Mouse (Mus musculus): ENCODE measurements around the gene Kcnk5. TPM values are rescaled to one million over a fixed set of nuclear protein-coding genes. Genes with fewer than 3 reads are reported as not detected.

Gene Kcnk5
- polyA plus RNA-seq, 1 experiment from 2014 or later, result 9.1 TPM

DNA sequence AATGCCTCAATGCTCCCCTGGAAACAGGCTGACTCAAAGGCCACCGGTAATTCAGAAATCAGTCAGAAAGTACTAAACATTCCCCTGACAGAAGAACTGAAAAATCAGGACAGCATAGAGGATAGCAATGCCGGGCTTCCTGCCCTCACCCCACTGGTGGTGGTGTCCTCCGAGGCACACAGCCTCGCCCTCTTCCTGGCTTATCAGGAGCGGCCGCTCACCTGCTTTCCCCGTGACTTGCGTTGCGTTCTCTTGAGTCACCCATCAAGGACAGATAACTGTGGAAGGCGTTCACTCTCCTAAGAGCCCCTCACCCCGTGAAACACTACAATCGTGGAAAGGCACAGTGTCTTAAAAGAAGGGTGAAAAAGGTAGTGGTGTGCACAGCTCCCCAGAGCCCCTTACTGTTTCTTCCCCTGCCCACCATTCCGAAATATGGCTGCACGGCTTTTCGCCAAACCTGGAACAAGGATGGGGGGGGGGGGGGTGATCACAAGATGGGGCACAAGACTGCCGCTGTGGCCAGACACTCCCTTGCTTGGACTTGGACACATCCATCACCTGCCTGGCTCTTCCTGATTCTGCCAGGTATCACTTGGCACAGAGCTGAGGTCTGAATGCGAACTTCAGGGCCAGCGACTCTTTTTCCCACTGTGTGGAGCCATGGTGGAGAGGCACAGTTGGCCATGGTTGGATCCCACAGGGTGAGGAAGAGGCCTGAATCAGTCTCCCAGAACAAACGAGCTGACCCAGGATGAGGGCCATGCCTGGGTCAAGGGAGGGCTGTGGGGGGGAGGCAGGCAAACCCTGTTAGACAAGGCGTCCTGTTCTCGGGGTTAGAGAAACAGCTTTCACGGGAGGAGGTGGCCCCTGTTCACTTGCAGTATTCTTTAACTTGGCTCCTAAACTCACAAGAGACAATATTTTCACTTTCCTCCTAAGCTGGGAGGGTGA, 32.2 kb downstream of the Kcnk5 start:
- Histone ChIP-seq H3K4me3 (ENCODE audit: low read depth, low read length) (no peak overlapping the region), H3K9ac (ENCODE audit: low read length) (no peak overlapping the region), H3K4me1 (ENCODE audit: control insufficient read depth, insufficient read depth, low read length) (peaks cover 4% of the 10 kb centered on the region; the same call in 1 of the 2 replicates), H3K27me3 (ENCODE audit: control insufficient read depth, insufficient read depth, low read length) (no peaks in the 10 kb centered on the region), H3K27ac (ENCODE audit: low read depth, low read length) (no peak overlapping the region), H3K9me3 (ENCODE audit: control insufficient read depth, low read length) (no peaks in the 10 kb centered on the region), H3K4me2 (ENCODE audit: low read depth) (no peak overlapping the region), H3K36me3 (ENCODE audit: control insufficient read depth, insufficient read depth, low read length) (no peaks in the 10 kb centered on the region)
- ATAC-seq (ENCODE audit: insufficient read depth, low FRiP score, low TSS enrichment), result no peak
- DNase-seq (ENCODE audit: low spot score), result no peak
- 91% methylated on average over 22 of the region's 22 CpGs for WGBS

DNA sequence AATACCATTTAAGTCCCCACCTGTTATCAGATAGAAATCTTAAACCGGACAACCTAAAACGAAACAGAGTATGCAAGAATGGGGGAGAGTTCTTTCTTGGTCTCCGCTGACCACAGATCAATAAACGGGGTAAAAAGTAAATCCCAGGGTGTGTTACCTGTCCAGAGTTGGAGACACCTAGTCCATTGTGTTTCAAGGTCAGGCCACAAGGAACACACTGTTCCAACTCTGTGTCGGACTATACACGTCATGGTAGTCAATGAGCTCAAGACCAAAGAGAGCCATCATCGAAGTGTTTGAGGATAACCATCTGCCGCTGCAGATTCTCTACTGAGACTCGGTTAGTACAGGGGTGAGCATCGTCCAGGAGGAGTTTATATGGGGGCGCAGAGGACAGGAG, 33.1 kb downstream of the Kcnk5 start:
- Histone ChIP-seq H3K4me1 (ENCODE audit: control insufficient read depth, insufficient read depth, low read length) (peaks cover 4% of the 10 kb centered on the region; the same call in 1 of the 2 replicates), H3K4me3 (ENCODE audit: low read depth, low read length) (no peak overlapping the region), H3K9ac (ENCODE audit: low read length) (no peak overlapping the region), H3K4me2 (ENCODE audit: low read depth) (no peak overlapping the region), H3K36me3 (ENCODE audit: control insufficient read depth, insufficient read depth, low read length) (no peaks in the 10 kb centered on the region), H3K27ac (ENCODE audit: low read depth, low read length) (no peak overlapping the region), H3K27me3 (ENCODE audit: control insufficient read depth, insufficient read depth, low read length) (no peaks in the 10 kb centered on the region), H3K9me3 (ENCODE audit: control insufficient read depth, low read length) (no peaks in the 10 kb centered on the region)
- WGBS, result 94% methylated on average over 11 of the region's 11 CpGs
- ATAC-seq (ENCODE audit: insufficient read depth, low FRiP score, low TSS enrichment) (no peak), DNase-seq (ENCODE audit: low spot score) (no peak)

DNA sequence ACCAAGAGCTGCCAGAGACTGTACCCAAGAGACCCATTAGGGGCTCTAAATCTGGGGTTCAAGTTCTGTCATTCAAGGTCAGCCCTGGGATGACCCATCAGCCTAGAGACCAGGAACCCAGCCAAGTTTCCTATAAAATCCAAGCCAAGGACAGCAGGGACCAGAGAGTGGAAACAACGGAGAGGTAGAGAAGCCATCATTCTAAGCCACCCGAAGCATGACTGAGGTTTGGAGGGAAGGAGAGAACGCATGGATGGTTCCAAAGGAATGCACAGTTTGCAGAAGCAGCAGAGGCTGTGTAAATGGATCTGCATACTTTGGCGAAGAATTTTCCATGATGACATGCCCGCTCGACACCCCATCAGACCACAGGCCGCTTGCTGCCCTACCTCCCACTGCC, 33.8 kb downstream of the Kcnk5 start:
- Histone ChIP-seq H3K36me3 (ENCODE audit: control insufficient read depth, insufficient read depth, low read length) (no peaks in the 10 kb centered on the region), H3K9me3 (ENCODE audit: control insufficient read depth, low read length) (no peaks in the 10 kb centered on the region), H3K4me3 (ENCODE audit: low read depth, low read length) (no peak overlapping the region), H3K4me1 (ENCODE audit: control insufficient read depth, insufficient read depth, low read length) (peaks cover 4% of the 10 kb centered on the region; the same call in 1 of the 2 replicates), H3K4me2 (ENCODE audit: low read depth) (no peak overlapping the region), H3K27me3 (ENCODE audit: control insufficient read depth, insufficient read depth, low read length) (no peaks in the 10 kb centered on the region), H3K27ac (ENCODE audit: low read depth, low read length) (no peak overlapping the region), H3K9ac (ENCODE audit: low read length) (no peak overlapping the region)
- DNase-seq (ENCODE audit: low spot score) (no peak), ATAC-seq (ENCODE audit: insufficient read depth, low FRiP score, low TSS enrichment) (no peak)
- WGBS, result 92% methylated on average over 7 of the region's 7 CpGs

DNA sequence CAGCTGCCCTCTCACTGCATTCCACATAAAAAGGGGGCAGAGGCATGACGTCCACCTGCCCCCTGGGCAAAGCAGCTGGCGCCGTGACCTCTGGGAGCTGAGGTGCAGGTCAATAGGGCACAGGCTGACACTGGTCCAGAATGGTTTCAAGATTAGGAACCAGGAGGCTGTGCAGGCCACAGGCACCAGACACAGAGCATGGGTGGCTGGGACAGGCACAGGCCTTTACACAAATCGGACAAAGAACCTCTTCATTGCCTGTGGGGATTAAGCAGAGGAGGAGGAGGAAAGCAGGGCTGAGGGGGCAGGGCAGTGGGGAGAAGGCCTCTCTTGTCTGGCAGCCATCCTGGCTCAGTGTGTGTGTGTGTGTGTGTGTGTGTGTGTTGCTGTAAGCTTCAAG, 37.5 kb downstream of the Kcnk5 start:
- Histone ChIP-seq H3K27ac (ENCODE audit: low read depth, low read length) (no peak overlapping the region), H3K4me1 (ENCODE audit: control insufficient read depth, insufficient read depth, low read length) (no peaks in the 10 kb centered on the region; the same call in 1 of the 2 replicates), H3K4me3 (ENCODE audit: low read depth, low read length) (no peak overlapping the region), H3K36me3 (ENCODE audit: control insufficient read depth, insufficient read depth, low read length) (no peaks in the 10 kb centered on the region), H3K4me2 (ENCODE audit: low read depth) (no peak overlapping the region), H3K9me3 (ENCODE audit: control insufficient read depth, low read length) (no peaks in the 10 kb centered on the region), H3K9ac (ENCODE audit: low read length) (0 out of 2 replicates have a peak overlapping the region, but pooled peaks have one; percentile 3), H3K27me3 (ENCODE audit: control insufficient read depth, insufficient read depth, low read length) (no peaks in the 10 kb centered on the region)
- DNase-seq (ENCODE audit: low spot score) (no peak), ATAC-seq (ENCODE audit: insufficient read depth, low FRiP score, low TSS enrichment) (no peak)
- 53% methylated on average over 4 of the region's 4 CpGs for WGBS

DNA sequence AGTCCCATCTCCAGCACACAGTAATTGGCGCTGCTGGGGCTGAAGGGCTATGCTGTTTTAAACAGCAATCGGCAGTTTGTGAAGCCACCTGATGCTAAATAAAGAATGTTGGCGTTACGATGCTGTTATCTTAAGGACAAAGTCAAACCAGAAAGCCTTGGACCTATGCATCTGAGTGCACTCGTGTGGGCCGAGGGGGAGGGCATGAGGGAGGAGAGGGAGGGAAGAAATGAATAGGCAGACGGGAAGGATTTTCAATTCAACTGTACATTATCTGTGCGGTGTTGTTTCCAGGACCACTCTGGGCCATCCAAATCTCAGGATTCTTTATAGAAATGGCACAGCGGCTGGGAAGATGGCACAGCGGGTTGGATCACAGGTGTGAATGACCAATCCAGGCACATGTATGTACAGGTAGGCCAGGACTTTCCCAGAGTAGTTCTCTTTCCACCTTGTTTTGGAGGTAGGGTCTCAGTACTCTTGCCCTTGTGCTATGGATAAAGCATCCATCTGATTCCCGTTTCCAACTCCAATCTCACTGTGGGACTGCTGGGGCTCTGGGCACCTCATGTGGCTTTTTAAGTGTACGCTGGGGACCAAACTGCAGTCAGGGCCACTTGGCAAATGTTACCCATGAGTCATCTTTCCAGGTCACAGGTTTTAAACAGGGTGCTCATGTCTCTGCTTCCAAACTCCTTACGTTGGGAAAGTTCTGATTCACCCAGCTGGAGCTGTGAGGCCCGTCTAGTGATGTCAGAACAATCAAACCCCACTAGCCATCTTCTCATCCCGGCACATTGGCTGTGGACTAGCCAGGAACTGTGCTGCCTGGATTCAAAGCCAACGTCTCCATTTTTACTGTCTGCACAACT, 42.9 kb downstream of the Kcnk5 start, which contains the start of gene Saysd1:
TSS of gene Saysd1 (minus strand) at position 51 of the 872 bp plus-strand sequence.
- Histone ChIP-seq H3K36me3 (ENCODE audit: control insufficient read depth, insufficient read depth, low read length) (no peaks in the 10 kb centered on the region), H3K9ac (ENCODE audit: low read length) (no peak within 1 kb of the TSS), H3K4me2 (ENCODE audit: low read depth) (no peak within 1 kb of the TSS), H3K9me3 (ENCODE audit: control insufficient read depth, low read length) (no peaks in the 10 kb centered on the region), H3K4me3 (ENCODE audit: low read depth, low read length) (no peak within 1 kb of the TSS), H3K27ac (ENCODE audit: low read depth, low read length) (no peak within 1 kb of the TSS), H3K4me1 (ENCODE audit: control insufficient read depth, insufficient read depth, low read length) (no peaks in the 10 kb centered on the region; the same call in 1 of the 2 replicates), H3K27me3 (ENCODE audit: control insufficient read depth, insufficient read depth, low read length) (no peaks in the 10 kb centered on the region)
- ATAC-seq (ENCODE audit: insufficient read depth, low FRiP score, low TSS enrichment), result no peak
- no peak for DNase-seq (ENCODE audit: low spot score)
- 87% methylated on average over 16 of the region's 16 CpGs for WGBS

DNA sequence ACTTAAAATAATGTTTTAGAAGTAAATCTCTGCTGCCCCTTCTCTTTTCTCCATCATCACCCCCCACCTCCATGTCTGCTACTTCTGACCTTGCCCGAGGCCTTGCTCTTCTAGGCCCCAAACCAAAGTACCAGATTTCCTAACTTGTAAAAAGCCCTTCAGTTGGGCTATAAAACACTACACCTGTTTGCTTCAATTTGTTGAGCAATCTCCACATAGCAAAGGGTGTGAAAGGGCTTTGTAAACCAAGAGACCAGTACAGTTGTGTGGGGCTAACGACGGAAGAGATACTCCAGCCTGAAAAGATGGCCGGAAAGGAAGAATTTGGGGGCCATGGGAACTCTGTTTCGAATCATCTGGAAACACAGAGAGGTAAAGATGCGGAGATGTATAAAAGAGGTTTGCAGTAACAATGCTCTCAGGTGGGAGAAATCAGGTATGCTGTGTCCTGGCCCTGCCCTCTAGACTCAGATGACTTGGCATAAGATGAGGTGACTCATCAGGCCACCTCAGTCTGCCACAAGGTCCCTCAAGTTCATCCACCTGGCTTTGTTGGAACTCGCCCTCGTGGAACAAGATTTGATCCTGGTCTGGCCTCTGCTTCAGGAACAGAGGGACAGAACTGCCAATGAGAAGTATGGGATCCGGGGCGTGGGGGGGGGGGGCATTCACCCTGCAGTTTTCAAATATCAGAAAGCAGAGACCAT, 46.5 kb downstream of the Kcnk5 start:
- WGBS, result 88% methylated on average over 10 of the region's 10 CpGs
- DNase-seq (ENCODE audit: low spot score), result no peak
- H3K27ac ChIP-seq (ENCODE audit: low read depth, low read length), result no peak overlapping the region
- H3K4me3 ChIP-seq (ENCODE audit: low read depth, low read length), result no peak overlapping the region
- no peak for ATAC-seq (ENCODE audit: insufficient read depth, low FRiP score, low TSS enrichment)
- no peak overlapping the region for H3K4me2 ChIP-seq (ENCODE audit: low read depth)
- no peaks in the 10 kb centered on the region for H3K9me3 ChIP-seq (ENCODE audit: control insufficient read depth, low read length)
- no peaks in the 10 kb centered on the region for H3K36me3 ChIP-seq (ENCODE audit: control insufficient read depth, insufficient read depth, low read length)
- H3K27me3 ChIP-seq (ENCODE audit: control insufficient read depth, insufficient read depth, low read length), result no peaks in the 10 kb centered on the region
- no peaks in the 10 kb centered on the region for H3K4me1 ChIP-seq (ENCODE audit: control insufficient read depth, insufficient read depth, low read length)
- no peak overlapping the region for H3K9ac ChIP-seq (ENCODE audit: low read length)

DNA sequence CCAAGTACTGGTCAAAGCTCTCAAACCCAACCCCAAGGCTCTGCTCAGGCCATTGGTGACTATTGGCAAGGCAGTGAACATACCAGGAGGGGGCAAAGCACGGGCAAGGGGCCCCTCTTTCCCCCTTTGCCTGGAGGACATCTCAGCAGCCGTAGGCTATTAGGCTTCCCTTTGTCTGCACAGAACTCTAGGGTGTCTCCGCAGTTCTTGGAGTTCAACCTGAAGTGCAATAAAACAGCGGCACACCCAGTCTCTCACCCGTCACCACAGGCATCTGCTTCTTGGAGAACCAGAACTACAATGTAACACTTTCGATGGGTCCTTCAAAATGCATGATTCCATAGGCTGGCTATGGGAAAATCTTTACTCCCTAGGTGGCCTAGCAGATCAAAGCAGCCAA, 53.4 kb downstream of the Kcnk5 start:
- Histone ChIP-seq H3K9ac (ENCODE audit: low read length) (no peak overlapping the region), H3K4me3 (ENCODE audit: low read depth, low read length) (no peak overlapping the region), H3K9me3 (ENCODE audit: control insufficient read depth, low read length) (no peaks in the 10 kb centered on the region), H3K4me1 (ENCODE audit: control insufficient read depth, insufficient read depth, low read length) (no peaks in the 10 kb centered on the region), H3K27ac (ENCODE audit: low read depth, low read length) (no peak overlapping the region), H3K36me3 (ENCODE audit: control insufficient read depth, insufficient read depth, low read length) (no peaks in the 10 kb centered on the region), H3K4me2 (ENCODE audit: low read depth) (no peak overlapping the region), H3K27me3 (ENCODE audit: control insufficient read depth, insufficient read depth, low read length) (no peaks in the 10 kb centered on the region)
- ATAC-seq (ENCODE audit: insufficient read depth, low FRiP score, low TSS enrichment) (no peak), DNase-seq (ENCODE audit: low spot score) (no peak)
- WGBS, result 79% methylated on average over 6 of the region's 6 CpGs

DNA sequence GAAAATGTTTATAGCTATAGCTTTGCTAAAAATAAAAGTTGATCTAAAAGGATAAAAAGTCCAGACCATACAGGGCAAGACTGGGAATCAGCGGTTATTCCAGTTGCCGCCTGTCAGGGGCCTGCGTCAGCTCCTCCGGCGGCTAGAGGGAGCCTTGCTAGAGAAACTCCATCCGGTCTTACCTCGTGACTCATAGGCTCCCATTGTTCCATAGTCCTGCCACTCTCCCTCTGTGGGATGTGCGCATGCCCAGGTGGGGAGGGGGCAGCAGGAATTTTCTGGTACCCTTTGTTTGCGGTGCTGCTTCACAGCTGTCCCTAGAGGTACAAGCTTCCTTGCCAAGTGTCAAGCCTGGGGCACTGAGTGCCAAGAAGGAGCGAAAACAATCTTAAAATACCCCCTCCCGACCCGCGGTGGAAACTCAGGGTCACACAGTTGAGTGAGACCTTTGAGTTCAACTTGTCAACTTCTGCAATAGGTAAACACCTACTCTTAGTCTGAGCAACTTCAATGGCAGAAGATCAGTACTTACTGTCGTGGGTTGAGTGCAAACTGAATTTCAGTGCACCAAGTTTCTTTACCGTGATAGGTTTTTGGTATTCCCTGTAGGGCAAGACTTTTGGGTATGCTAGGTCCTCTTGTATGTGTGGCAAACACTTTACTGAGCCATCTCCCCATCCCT, 54.1 kb downstream of the Kcnk5 start:
- H3K4me3 ChIP-seq (ENCODE audit: low read depth, low read length), result no peak overlapping the region
- DNase-seq (ENCODE audit: low spot score) (no peak), ATAC-seq (ENCODE audit: insufficient read depth, low FRiP score, low TSS enrichment) (no peak)
- no peaks in the 10 kb centered on the region for H3K4me1 ChIP-seq (ENCODE audit: control insufficient read depth, insufficient read depth, low read length)
- no peaks in the 10 kb centered on the region for H3K36me3 ChIP-seq (ENCODE audit: control insufficient read depth, insufficient read depth, low read length)
- H3K27ac ChIP-seq (ENCODE audit: low read depth, low read length), result no peak overlapping the region
- H3K4me2 ChIP-seq (ENCODE audit: low read depth), result no peak overlapping the region
- no peaks in the 10 kb centered on the region for H3K9me3 ChIP-seq (ENCODE audit: control insufficient read depth, low read length)
- no peaks in the 10 kb centered on the region for H3K27me3 ChIP-seq (ENCODE audit: control insufficient read depth, insufficient read depth, low read length)
- 80% methylated on average over 15 of the region's 15 CpGs for WGBS
- no peak overlapping the region for H3K9ac ChIP-seq (ENCODE audit: low read length)

All from neural tube, embryonic 11.5 days (tissue).